In genomic region chr12:104545993-104546769, GRCm38 (mm10) we compare ENCODE assay signal across 13 mouse cellular contexts.
DNase-seq lines count a peak whose midpoint lies in the region; ATAC-seq lines count a peak whose summit lies in the region.
"Had no signal": no experiment of that assay in that cellular context is flagged by ENCODE, and none has a peak within 500 bp of the region (broad histone marks: within the 10 kb centered on the region; RNA-seq: fewer than 3 reads in every experiment).

No protein-coding gene starts in this region.

- no peaks in the 10 kb centered on the region for H3K9me3 ChIP-seq in hindbrain, embryonic 11.5 days (ENCODE audit: control insufficient read depth, low read length)
- no peaks in the 10 kb centered on the region for H3K9me3 ChIP-seq in hindbrain, embryonic 14.5 days (ENCODE audit: control insufficient read depth, low read length)
- H3K9me3 ChIP-seq in embryonic facial prominence, embryonic 11.5 days (replicated peaks; ENCODE audit: control insufficient read depth, low read length) = no peaks in the 10 kb centered on the region

- no peaks in the 10 kb centered on the region for H3K36me3 ChIP-seq in hindbrain, embryonic 11.5 days (ENCODE audit: control insufficient read depth, insufficient read depth, low read length)
- H3K36me3 ChIP-seq in hindbrain, embryonic 14.5 days (replicated peaks; ENCODE audit: control insufficient read depth, insufficient read depth) = no peaks in the 10 kb centered on the region
- no peaks in the 10 kb centered on the region for H3K36me3 ChIP-seq in embryonic facial prominence, embryonic 11.5 days (replicated peaks; ENCODE audit: control insufficient read depth, insufficient read depth, low read depth, low read length)

- H3K27me3 ChIP-seq in hindbrain, embryonic 11.5 days (ENCODE audit: control insufficient read depth, insufficient read depth, low read length) = no peaks in the 10 kb centered on the region
- no peaks in the 10 kb centered on the region for H3K27me3 ChIP-seq in hindbrain, embryonic 14.5 days (ENCODE audit: control insufficient read depth, insufficient read depth, low read length)
- no peaks in the 10 kb centered on the region for H3K27me3 ChIP-seq in embryonic facial prominence, embryonic 11.5 days (ENCODE audit: control insufficient read depth, insufficient read depth, low read length)

- H3K4me3 ChIP-seq in hindbrain, embryonic 11.5 days (ENCODE audit: low read depth, low read length) = no peak overlapping the region
- H3K4me3 ChIP-seq in hindbrain, embryonic 14.5 days (replicated peaks; ENCODE audit: low read length) = no peak overlapping the region
- H3K4me3 ChIP-seq in embryonic facial prominence, embryonic 11.5 days (ENCODE audit: low read depth, low read length) = no peak overlapping the region
- H3K4me3 ChIP-seq: myocyte had no signal

- H3K4me1 ChIP-seq in hindbrain, embryonic 11.5 days (replicated peaks; ENCODE audit: control insufficient read depth, insufficient read depth, low read length) = no peaks in the 10 kb centered on the region
- H3K4me1 ChIP-seq in hindbrain, embryonic 14.5 days (replicated peaks; ENCODE audit: control insufficient read depth, insufficient read depth, low read length) = no peaks in the 10 kb centered on the region
- H3K4me1 ChIP-seq in embryonic facial prominence, embryonic 11.5 days (ENCODE audit: control insufficient read depth, insufficient read depth, low read length) = no peaks in the 10 kb centered on the region; the same call in 1 of the 2 replicates

- no peak overlapping the region for H3K4me2 ChIP-seq in hindbrain, embryonic 11.5 days (replicated peaks; ENCODE audit: low read depth, low read length)
- no peak overlapping the region for H3K4me2 ChIP-seq in hindbrain, embryonic 14.5 days (replicated peaks)
- H3K4me2 ChIP-seq in embryonic facial prominence, embryonic 11.5 days (ENCODE audit: low read depth, low read length) = no peak overlapping the region

- 84% methylated on average over 20 of the region's 20 CpGs for whole genome bisulfite sequencing in hindbrain, embryonic 11.5 days
- 87% methylated on average over 20 of the region's 20 CpGs for WGBS in hindbrain, embryonic 14.5 days
- whole genome bisulfite sequencing in embryonic facial prominence, embryonic 11.5 days = 53% methylated on average over 20 of the region's 20 CpGs

- no peak overlapping the region for H3K27ac ChIP-seq in hindbrain, embryonic 11.5 days (ENCODE audit: low read depth, low read length)
- H3K27ac ChIP-seq in hindbrain, embryonic 14.5 days = no peak overlapping the region
- peak overlapping the region; percentile 38; the same call in 1 of the 2 replicates for H3K27ac ChIP-seq in embryonic facial prominence, embryonic 11.5 days (replicated peaks; ENCODE audit: low read depth, low read length)

- no peak for ATAC-seq in hindbrain, embryonic 11.5 days (ENCODE audit: low FRiP score)
- no peak for ATAC-seq in hindbrain, embryonic 14.5 days (ENCODE audit: low FRiP score)
- ATAC-seq in embryonic facial prominence, embryonic 11.5 days (replicated peaks; ENCODE audit: insufficient number of reproducible peaks, low FRiP score, low TSS enrichment, low read depth) = 0 out of 2 replicates have a peak, but pooled peaks have one; percentile 54
- no peak for ATAC-seq in activated CD4-positive, CD25-positive, alpha-beta regulatory T cell, adult 4 months
- ATAC-seq: inflammation-experienced regulatory T-cells, adult 6 months had no signal

- peak; percentile 31 for DNase-seq in hindbrain, embryonic 11.5 days (ENCODE audit: low spot score)
- DNase-seq in hindbrain, embryonic 14.5 days (ENCODE audit: low spot score) = no peak
- peak; percentile 33 for DNase-seq in retina, embryonic 14.5 days (ENCODE audit: low spot score)
- DNase-seq in retina, postnatal 1 day = no peak
- peak; percentile 78 for DNase-seq in embryonic facial prominence, embryonic 11.5 days (ENCODE audit: low spot score)
- no peak for DNase-seq in Muller cell, postnatal 12 days (ENCODE audit: inconsistent ontology term)
- DNase-seq: cerebellum, adult 2 months; heart, postnatal 36 days; left cerebral cortex, postnatal 4 days; thymus, postnatal 14 days had no signal

- H3K9ac ChIP-seq in hindbrain, embryonic 11.5 days (ENCODE audit: low read depth, low read length) = no peak overlapping the region
- no peak overlapping the region for H3K9ac ChIP-seq in hindbrain, embryonic 14.5 days
- H3K9ac ChIP-seq in embryonic facial prominence, embryonic 11.5 days (replicated peaks; ENCODE audit: low read length) = no peak overlapping the region

Comparison
In these comparisons a context has a peak if more than half of its experiments do, and no peak if none do; other contexts are left out.
1. DNase-seq: peak in hindbrain, embryonic 11.5 days (single experiment), retina, embryonic 14.5 days (single experiment) and embryonic facial prominence, embryonic 11.5 days (single experiment); none in hindbrain, embryonic 14.5 days (single experiment), retina, postnatal 1 day (single experiment) and Muller cell, postnatal 12 days (single experiment).